Mouse (Mus musculus) adrenal gland, adult 2 months (tissue): ENCODE results near the gene Syt9. TPM values are rescaled to one million over a fixed set of nuclear protein-coding genes. Genes with fewer than 3 reads are reported as not detected.

Source experiments
- DNase-seq: peaks from one replicate; pipeline ENCODE4 v3.0.0; 2021
- polyA plus RNA-seq: library from polyadenylated mRNA; depleted of rRNA; stranded (reverse); fragments of >200 nt; gene quantifications from 2 replicates; pipeline ENCODE4 v1.2.3, GENCODE M21; 2012
- total RNA-seq, 2 experiments: library from RNA; stranded (reverse); gene quantifications; 2 replicates each; pipeline ENCODE4 v1.2.3; 2021

Syt9 gene
- total and polyA plus RNA-seq, 3 experiments: 1.9 to 3.6 (median 2.1) TPM

- no peak for DNase-seq
These were observed 169.5 kb downstream of the Syt9 start for GRCm38 (mm10) chr7:107540034-107540433.

- no peak for DNase-seq
These were observed 174.5 kb downstream of the Syt9 start for GRCm38 (mm10) chr7:107545011-107545410.

- no peak for DNase-seq
These were observed 177.3 kb downstream of the Syt9 start for GRCm38 (mm10) chr7:107547872-107548271.

- DNase-seq: no peak
These were observed 182.9 kb downstream of the Syt9 start for GRCm38 (mm10) chr7:107553461-107553860.

- DNase-seq: no peak
These were observed 185.4 kb downstream of the Syt9 start for GRCm38 (mm10) chr7:107555906-107556305.

GRCm38 (mm10) chr7:107560675-107561074, 190.1 kb downstream of the Syt9 start:
- peak; percentile 5 for DNase-seq

- no peak for DNase-seq
These were observed 191.1 kb downstream of the Syt9 start for GRCm38 (mm10) chr7:107561584-107561983.

GRCm38 (mm10) chr7:107563727-107564126, 193.2 kb downstream of the Syt9 start:
- no peak for DNase-seq

GRCm38 (mm10) chr7:107567261-107567671, 196.7 kb downstream of the Syt9 start, which contains the start of gene Olfml1:
Olfml1 (plus strand) TSS chr7:107567446.
- DNase-seq: peak; percentile 14

- DNase-seq: no peak
These were observed 197.1 kb downstream of the Syt9 start for GRCm38 (mm10) chr7:107567674-107568073.

GRCm38 (mm10) chr7:107568971-107569370, 198.4 kb downstream of the Syt9 start:
- no peak for DNase-seq

GRCm38 (mm10) chr7:107573856-107574255, 203.3 kb downstream of the Syt9 start:
- no peak for DNase-seq

- no peak for DNase-seq
These were observed 203.7 kb downstream of the Syt9 start for GRCm38 (mm10) chr7:107574276-107574675.

- no peak for DNase-seq
These were observed 222.1 kb downstream of the Syt9 start for GRCm38 (mm10) chr7:107592641-107593040.

- no peak for DNase-seq
These were observed 223.4 kb downstream of the Syt9 start for GRCm38 (mm10) chr7:107593904-107594303.

- DNase-seq: peak; percentile 53
These were observed 223.9 kb downstream of the Syt9 start for GRCm38 (mm10) chr7:107594325-107594856.

GRCm38 (mm10) chr7:107594857-107595402, 224.4 kb downstream of the Syt9 start, which contains the start of gene Ppfibp2:
Ppfibp2 (plus strand) TSS chr7:107595207.
- peak; percentile 98 for DNase-seq

GRCm38 (mm10) chr7:107595426-107595825, 224.9 kb downstream of the Syt9 start:
- no peak for DNase-seq

- no peak for DNase-seq
These were observed 226.2 kb downstream of the Syt9 start for GRCm38 (mm10) chr7:107596753-107597152.

GRCm38 (mm10) chr7:107597956-107598355, 227.4 kb downstream of the Syt9 start:
- DNase-seq: no peak
